Mouse (Mus musculus) bone marrow, adult 2 months (tissue): ENCODE data around the gene Trmt1l.

Experiments
- CTCF ChIP-seq: fragments of 200-500 bp; IDR thresholded peaks from 2 replicates; pipeline ENCODE4 v1.5.1; 2011; ENCODE audit warnings: low read length, control low read depth; ENCODE audit not compliant: control insufficient read depth, insufficient read depth
- POLR2A ChIP-seq: fragments of 200-500 bp; IDR thresholded peaks from 2 replicates; pipeline ENCODE4 v1.6.1; 2011; ENCODE audit warnings: low read depth, mild to moderate bottlenecking, control low read depth, low read length, borderline replicate concordance; ENCODE audit not compliant: control insufficient read depth

DNA sequence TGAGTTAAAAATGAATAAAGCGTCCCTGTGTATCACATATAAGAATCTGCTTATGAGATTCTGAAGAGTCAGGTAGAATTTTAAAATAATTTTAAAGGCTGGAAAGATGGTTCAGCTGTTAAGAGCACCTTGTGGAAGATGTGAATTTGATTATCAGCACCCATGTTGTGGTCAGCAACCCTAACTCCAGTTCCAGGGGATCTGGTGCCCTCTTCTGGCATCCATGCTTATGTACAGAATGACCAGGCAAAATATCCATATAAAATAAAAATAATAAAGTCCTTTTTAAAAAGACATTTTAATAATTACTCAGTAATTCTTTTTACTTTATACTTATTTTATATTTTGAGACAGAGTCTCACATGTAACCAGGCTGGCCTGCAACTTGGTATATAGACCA is 38.3 kb upstream of the Trmt1l start:
- TF ChIP-seq CTCF (peak; percentile 34; the same call in 1 of the 2 replicates), POLR2A (no peak)
